Mouse (Mus musculus): Measurements from ENCODE around the gene Itpka.

- TF ChIP-seq EP300 (IDR thresholded peaks at IDR 0.05; ENCODE audit: low read depth) (no peak), CTCF (IDR thresholded peaks at IDR 0.05; ENCODE audit: low read depth) (no peak)
Measured at GRCm38 (mm10) chr2:119742461-119743175, 481 bp downstream of the Itpka start.

Data from heart, postnatal 0 days (tissue).